Mouse (Mus musculus) ovary, postnatal 14 days (tissue): ENCODE data around the gene Stxbp6.
A peak's percentile ranks its signal among the peaks of the same experiment; 100 is the strongest.

ENCODE experiments used
- DNase-seq: peaks from one replicate; pipeline ENCODE4 v3.0.0; 2022; ENCODE audit warnings: low spot score

The Stxbp6 gene

DNA sequence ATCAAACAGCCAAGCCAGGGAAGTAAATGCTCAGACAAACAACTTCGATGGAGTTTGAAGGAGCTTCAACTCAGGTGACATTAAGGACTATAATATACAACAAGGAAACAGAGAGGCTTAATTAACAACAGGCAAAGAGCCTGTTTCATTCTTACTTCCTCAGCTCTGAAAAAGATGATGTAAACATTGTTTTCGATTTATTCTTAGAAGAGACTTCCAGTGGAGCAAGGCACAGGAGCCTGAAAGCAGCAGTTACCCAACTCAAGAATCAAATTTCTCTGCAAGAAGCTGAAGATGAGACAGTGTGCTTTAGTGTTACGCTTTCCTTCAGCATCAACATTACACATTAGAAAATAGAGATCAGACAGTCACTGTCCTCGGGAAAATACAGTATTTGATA is 160.7 kb downstream of the Stxbp6 start:
- no peak for DNase-seq

- no peak for DNase-seq
These were observed 166.3 kb downstream of the Stxbp6 start for GRCm38 (mm10) chr12:44908028-44908702.

DNA sequence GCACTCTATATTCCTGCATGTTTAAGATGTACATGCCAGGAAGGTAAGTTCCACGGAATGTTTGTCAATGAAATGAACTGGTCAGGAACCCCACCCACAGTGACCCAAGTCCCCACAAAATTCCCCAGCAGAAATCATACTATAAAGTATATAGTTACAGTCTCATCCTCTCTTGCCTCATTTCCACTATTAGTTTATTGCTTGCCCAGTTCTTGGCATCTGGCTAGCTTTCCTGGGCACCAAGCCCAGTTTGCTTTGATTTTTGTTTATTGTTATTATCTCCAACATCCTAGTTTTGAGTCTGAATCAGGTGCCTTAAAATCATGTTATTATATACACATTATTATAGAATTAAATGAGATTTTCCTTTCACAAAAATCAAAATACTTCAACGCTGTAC is 168.5 kb downstream of the Stxbp6 start:
- no peak for DNase-seq

DNA sequence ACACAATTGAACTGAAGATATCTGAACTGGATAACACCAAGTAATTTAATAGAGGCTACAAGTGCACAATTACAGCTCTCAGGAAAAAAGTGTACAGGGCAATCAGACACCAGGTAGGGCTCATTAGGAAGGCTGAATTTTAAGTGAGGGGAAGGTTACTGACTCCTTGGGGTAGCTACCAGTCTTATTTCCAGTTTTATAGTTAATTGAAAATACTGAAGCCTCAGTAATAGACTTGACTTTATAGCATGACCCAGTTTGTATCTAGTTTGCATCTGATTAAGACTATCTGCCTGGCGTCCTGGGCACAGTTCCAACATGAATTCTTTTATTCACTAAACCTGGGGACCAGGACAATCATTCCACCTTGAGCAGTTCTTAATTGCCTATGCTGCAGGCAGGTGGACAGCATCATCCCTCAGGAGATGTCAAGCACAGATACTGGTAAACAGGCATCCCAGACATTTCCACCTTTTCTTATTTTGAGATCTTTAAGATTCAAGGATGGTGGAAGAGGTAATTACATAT is 171.2 kb downstream of the Stxbp6 start:
- DNase-seq: no peak

DNA sequence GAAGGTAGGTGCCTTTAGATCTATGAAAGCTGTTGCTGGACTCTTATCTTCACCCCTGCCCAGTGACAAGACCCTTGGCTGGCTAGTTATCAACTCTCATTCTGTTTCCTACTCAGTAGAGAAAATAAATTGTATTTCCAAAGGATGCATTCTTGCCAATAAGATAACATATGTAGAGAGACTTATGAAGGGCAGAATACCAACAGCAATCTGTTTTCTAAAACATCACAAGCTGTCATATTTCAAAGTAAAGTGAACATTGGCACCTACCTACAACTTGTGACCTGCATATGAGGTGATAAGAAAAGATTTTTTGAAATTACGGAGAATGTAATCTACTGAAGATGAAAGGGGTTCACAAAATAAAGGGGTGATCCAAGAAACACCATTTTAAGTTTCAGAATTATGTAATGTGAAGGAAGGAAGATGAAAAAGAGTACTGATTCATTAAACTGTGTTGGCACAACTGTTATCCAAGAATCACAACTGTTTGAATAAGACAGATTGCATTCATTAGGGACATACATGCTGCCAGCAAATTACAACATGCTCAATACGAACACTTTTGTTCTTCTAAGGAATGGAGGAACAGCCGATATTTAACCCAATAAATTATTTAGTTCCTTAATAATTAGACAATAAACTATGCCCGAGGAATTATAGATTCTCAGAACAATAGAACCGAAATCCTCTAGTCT is 175.2 kb downstream of the Stxbp6 start:
- no peak for DNase-seq

- no peak for DNase-seq
These were observed 178.0 kb downstream of the Stxbp6 start for GRCm38 (mm10) chr12:44896460-44896859.

DNA sequence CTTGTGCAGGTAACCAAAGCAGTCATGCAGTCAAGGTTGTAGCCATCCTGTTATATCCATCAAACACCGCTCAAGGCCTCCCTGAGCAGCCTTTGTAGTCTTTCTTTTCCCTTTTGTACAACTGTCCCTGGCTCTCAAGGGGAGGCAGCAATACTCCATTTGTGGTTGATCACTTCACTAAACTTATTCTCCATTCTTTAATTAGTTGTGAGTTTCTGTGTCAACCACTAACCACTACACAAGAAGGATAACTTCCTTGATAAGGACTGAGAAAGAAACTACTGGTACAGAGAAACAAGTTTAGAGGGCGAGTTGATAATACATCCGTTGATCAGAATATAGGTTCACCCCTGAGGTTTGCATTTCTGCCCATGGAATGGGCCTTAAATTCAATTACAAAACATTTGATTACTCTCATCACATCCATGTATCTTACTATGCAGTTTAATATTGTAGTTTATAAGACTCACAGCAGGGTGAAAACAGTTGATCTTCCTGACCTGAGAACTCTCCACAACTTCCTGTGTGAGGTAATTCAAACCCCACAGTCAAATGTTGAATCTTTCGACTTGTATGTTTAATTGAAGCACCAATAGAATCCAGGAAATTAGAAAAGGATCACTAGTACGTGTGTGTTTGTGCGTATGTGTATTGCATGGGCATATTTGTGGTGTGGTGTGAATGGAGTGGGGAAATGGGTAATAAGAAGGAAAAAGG is 184.7 kb downstream of the Stxbp6 start:
- no peak for DNase-seq

- DNase-seq: no peak
These were observed 187.7 kb downstream of the Stxbp6 start for GRCm38 (mm10) chr12:44886826-44887225.

- no peak for DNase-seq
These were observed 201.8 kb downstream of the Stxbp6 start for GRCm38 (mm10) chr12:44872697-44873096.

DNA sequence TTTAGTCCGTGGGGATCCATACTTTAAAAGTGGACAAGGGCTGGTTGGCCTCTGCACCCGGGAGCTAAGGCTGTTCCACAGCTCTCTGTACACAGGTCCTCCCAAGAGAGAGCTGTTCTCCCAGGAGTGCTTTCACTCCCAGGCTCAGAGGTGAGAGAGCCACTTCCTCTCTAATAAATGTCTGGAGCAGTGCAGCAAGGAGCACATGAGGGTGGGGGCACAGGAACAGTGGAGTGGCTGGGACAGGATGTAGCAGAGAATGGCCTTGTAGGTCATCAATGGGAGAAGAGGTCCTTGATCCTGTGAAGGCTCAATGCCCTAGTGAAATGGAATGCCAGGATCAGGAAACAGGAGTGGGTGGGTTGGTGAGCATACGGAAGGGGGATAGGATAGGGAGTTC is 209.1 kb downstream of the Stxbp6 start:
- no peak for DNase-seq

DNA sequence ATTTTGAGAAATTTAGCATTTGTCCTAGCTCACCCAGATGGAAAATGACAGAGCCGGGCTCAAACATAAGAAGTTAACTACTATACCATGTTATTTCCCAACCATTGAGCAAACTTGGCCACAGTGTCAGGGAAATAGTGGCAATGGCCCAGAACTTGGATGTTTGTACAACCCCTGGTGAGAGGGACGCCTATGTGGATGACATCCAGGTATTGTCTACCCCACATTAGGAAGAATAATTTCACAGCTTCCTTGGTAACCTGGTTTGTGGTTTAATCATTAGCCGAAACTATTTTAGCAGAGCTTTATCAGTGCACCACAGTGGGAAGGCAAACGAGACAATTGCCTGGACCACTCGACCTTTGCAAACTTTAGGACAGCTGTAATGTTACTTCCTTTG is 215.1 kb downstream of the Stxbp6 start:
- no peak for DNase-seq

- peak; percentile 23 for DNase-seq
These were observed 216.2 kb downstream of the Stxbp6 start for GRCm38 (mm10) chr12:44858110-44858885.

DNA sequence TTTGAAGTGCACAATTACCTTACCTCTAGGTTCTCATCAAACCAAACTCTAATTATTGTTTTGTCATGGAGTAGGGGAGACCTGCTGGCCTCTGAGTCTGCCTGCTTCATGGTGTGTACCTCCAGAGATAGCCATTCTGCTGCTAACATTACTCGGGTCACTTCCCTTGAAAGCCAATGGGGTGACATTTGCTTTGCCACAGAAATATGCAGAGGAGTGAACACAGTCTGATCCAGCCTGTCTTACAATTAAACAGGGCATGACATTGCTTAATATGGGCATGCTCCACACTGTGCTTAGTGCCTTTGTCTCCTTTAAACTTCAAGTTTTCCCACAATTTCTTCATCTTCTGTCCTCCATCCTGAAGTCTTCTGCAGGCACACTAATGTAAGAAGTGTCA is 222.5 kb downstream of the Stxbp6 start:
- DNase-seq: no peak

- no peak for DNase-seq
These were observed 224.0 kb downstream of the Stxbp6 start for GRCm38 (mm10) chr12:44850516-44850915.

DNA sequence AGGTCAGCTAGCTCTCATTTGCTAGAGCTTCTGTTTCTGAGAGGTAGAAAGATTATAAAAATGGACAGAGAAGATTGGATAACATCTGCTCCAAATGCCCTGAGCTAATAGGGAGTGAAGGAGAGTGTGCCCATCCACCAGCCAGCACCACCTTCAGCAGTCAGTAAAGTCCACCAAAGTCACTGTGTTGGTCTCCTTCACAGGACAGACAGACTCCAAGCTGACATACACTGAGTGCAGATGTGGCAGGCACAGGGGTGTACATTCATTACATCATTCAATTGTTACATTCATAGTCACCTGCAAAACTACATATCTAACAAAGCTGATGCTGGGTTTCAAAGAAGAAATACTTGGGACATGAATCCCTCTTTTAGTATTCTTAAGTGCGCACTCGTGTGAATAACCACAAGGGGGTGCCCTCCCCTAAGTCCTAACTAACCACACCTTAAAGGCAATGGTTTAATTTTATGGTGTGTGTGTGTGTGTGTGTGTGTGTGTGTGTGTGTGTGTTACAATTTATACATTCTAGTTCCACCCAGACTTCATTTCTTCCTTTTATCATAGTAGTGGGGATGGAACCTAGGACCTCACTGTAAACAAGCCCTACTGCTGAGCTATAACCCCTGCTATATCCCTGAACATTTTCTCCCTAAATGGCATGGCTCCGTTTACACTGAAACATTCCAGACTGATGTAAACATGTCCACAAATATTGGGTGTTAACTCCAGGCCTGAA is 225.9 kb downstream of the Stxbp6 start:
- peak; percentile 36 for DNase-seq

DNA sequence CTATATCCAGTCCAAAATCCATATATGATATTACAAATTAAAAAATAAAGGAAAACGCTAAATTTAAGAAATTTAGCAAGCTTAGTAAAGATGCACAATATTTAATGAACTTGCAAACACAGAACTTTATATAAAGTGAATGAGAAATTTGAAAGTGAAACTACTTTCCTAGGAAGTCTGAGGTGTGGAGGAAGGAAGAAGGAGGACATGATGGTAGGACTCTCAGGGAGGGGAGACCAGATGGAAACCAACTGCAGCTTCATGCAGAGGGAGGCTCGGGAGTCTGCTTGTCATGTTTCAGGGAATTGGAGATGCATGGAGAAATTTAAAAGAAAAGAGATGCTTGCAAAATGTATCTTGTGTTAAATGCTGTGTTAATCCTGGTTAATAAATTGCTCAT is 233.9 kb downstream of the Stxbp6 start:
- DNase-seq: no peak

DNA sequence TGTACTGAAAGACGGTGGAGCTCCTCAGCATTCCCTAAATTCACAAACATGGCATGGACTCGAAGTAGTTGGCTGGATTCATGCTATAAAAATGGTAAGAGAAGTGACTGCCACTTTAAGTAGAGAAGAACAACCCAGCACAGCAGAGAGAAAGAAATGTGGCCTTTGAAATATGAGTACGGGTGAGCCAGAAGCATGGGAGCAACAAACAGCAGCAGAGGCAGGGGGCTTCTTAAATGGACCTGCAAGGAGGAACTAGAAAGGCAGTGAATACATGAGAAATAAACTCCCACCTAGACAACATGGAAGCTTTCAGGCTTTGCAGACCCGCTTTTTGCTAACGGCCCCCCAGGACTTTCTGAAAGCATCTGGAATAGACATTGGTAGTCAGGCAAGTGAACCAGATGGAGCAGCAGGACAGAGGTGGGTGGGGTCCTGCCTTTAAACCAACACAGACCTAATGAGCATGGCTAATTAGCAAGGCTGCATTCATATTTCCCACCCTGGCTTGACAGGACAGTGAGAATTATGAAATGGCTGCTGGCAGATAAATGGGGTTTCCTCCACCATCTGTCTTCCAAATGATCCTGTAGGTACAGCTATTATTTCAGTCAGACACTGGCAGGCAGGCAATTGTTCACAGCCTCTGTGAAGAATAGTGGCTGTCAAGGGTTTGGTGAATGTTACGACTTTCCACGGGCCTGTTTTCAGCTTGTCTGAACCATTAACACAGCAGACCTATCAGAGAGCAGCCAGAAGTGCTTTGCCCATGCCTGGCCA is 234.7 kb downstream of the Stxbp6 start:
- no peak for DNase-seq

DNA sequence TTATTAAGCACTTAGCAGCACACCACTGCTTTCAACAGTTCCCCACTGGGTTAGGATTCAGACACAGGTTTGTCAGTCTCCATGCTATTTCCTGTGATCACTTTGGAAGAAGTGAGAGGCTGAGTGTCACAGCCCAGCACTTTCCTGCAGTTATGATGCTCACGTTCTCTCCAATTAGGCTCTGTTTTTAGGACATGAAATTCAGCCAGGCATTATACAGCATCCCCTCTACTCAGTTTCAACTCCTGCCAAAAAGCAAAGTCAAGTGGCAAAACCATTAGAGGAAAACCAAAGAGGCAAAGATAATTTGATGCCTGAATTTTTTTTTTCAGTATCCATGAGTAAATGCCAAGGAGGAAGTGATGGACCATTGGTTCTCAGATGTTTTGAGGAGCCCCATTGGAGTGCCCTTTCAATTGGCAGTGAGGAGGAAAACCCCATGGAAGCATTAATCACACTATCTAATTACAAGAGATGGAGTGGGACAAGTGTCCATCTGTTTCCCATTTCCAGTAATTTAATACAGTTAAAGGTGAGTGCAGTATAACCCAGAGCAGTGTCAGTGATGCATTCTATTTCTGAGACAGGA is 238.5 kb downstream of the Stxbp6 start:
- DNase-seq: no peak

GRCm38 (mm10) chr12:44811895-44812294 is 262.6 kb downstream of the Stxbp6 start:
- no peak for DNase-seq

GRCm38 (mm10) chr12:44804213-44804612 is 270.3 kb downstream of the Stxbp6 start:
- DNase-seq: no peak
